Mouse (Mus musculus) frontal cortex, postnatal 25 days (tissue): ENCODE measurements around the gene Agpat2.

Experiments
- DNase-seq, 2 experiments: peaks; one replicate each; pipeline ENCODE4 v3.0.0; 2022; ENCODE audit warnings: low spot score in 2 of 2

Gene Agpat2

DNA sequence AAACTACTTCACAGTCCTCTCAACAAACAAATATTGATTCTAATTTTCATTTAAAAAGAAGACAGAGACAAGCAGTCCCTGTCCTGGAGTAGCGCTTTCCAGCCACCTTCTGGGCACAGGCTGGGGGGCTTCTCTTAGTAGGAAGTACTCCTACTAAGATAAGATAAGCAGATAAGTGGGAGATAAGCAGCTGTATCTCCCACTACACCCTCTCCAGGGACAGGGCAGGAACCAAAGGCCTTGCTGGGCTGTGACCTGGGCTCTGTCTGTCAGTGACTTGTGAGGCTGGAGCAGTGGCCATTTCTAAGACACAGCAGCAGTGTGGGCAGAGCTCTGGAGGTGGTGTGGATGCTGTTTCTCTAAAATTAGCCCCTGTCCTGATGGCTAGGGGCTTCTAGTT lies 28.8 kb downstream of the Agpat2 start:
- DNase-seq, result no peak

- DNase-seq, result no peak
Observed at GRCm38 (mm10) chr2:26574862-26575261, 29.4 kb downstream of the Agpat2 start.

- DNase-seq, result no peak
Observed at GRCm38 (mm10) chr2:26573807-26574206, 30.4 kb downstream of the Agpat2 start.

- no peak for DNase-seq
Observed at GRCm38 (mm10) chr2:26573396-26573795, 30.8 kb downstream of the Agpat2 start.

- DNase-seq, result no peak
Observed at GRCm38 (mm10) chr2:26571826-26572225, 32.4 kb downstream of the Agpat2 start.

GRCm38 (mm10) chr2:26571400-26571799 lies 32.8 kb downstream of the Agpat2 start:
- DNase-seq, result no peak

DNA sequence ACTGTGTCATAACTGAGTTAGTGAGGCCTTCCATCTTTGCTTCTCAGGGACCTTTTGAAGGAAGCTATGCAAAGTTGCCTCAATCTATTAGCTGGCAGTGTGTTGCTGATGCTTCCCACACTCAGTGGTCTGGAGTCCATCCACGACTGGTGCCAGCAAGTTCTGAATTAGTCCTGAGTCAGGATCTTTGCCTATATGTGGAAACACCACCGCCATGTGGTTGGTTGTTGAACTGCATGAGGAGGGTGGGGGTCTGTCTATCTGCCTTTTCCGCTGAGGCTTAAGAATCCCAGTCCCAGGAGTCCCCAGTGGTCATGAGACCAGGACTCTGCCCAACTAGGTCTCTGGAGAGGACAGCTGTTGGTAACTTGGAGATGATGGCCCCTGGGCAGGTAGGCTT lies 34.2 kb downstream of the Agpat2 start:
- DNase-seq, result peak in 1 of 2 experiments; percentile 31

DNA sequence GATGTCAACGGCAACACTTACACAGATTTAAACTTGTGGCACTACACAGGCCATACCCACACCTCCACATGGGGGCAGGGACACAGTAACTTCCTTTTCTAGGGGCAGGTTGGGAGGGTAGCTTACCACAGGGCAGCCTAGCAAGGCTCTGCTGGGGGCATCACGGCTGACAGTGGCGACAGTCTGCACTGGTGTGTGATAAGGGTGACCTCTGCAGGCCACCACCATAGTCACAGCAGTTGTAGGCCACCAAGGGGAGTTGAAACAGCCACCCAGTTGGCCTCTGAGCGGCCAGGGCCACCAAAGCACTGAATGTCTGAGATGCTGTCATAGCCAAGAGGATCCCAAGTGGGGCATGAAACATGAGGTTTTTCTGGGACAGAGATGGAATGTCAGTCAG lies 38.0 kb downstream of the Agpat2 start:
- DNase-seq, result peak in 1 of 2 experiments; percentile 35

GRCm38 (mm10) chr2:26561351-26562016 lies 42.7 kb downstream of the Agpat2 start:
- DNase-seq, result no peak

DNA sequence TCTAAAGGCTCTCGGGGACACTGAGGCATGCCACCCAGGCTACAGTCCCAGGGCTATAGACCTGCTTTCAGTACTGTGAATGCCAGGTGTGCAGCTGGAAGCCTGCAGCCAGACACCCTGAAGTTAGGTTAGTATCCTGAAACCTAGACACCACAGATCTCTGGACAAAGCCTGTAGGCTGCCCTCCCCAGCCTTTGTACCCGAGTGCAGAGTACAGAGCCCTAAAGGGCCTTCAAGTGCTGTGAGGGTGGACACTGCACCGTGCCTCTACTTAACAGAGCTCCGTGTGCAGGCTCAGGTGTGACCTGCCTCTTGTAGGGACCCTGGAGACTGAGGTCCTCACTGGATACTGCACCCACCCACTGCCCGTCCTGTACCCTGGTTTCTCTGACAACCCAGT lies 43.7 kb downstream of the Agpat2 start:
- DNase-seq, result no peak

DNA sequence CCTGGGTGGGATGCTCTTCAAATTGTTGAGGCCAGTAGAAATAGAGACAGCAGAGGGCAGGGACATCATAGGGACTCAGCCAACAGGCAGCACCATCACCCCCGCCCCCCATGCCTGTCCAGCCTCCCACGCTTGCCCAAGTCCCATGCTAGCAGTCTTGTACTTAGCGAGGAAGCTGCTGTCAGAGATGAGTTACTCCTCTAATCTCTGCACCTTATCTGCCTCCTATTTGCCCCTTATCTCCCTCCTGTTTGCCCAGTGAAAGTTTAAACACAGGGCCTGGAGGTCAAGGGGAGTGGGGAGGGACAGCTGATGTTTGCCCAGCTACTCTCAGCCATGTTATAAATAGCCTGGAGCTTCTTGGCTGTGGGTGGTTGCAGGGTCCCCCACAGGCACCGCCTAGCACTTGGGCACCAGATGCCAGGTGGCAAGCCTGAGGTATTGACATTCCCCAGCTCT lies 47.7 kb downstream of the Agpat2 start:
- DNase-seq, result no peak

- peak; percentile 27 to 36 for DNase-seq
Observed at GRCm38 (mm10) chr2:26555076-26555475, 49.1 kb downstream of the Agpat2 start.

DNA sequence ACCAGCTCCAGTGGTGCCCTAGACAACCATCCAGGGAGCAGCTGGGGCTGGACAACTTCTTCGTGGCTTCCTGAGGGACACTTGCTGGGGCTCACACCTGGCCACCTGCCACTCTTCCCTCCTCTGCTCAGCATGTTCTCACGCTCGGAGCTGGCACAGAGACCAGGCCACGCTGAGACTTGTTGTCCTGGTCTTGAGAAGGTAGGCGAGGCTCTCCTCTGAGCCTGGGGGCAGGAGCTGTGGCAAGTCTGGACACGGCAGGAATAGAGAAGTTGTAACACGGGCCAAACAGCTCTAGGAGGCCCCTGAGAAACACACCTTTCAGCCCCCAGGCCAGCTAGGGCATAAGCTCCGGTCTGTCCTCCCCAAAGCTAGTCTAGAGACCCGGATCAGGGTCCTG lies 50.3 kb downstream of the Agpat2 start:
- DNase-seq, result no peak

GRCm38 (mm10) chr2:26552066-26552465 lies 52.2 kb downstream of the Agpat2 start:
- no peak for DNase-seq

GRCm38 (mm10) chr2:26551446-26551845 lies 52.8 kb downstream of the Agpat2 start:
- no peak for DNase-seq

DNA sequence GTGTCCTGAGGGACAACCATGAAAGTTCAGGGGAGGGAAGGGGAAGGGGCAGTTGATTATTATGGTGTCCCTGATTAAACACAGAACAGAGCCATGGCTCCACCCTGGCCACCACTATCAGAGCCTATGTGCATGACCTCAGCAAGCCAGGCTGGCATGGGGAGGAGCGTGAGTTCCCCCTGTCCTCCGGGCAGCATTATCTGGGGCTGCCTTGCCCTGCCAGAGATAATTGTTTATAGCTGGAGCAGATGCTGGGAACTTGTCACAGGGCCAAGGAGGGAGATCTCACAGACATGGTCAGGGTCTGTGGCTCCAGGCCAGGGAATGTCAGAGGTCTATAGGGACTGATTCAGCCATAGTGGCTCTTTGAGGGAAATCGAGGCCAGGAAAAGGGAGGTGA lies 53.4 kb downstream of the Agpat2 start:
- DNase-seq, result no peak

DNA sequence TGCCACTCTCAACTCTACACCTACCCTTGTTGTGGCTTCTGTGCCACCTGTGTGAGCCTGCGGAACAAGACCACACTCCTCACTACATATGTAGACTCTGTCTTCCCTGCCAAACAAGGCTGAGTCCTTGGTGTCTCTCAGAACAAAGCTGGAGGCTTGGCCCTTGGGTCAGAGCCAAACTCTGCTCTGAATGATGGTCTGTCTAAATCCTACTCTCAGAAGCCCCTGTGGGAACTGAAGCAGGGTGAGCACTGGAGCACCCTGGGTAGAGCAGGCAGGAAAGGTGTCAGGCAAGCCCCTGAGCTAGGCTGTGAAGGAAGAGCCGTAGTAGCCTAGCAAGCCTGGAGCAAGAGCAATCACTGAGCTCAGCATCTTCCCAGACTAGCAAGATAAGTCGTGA lies 54.0 kb downstream of the Agpat2 start:
- DNase-seq, result no peak

GRCm38 (mm10) chr2:26549801-26550200 lies 54.4 kb downstream of the Agpat2 start:
- DNase-seq, result no peak

GRCm38 (mm10) chr2:26547481-26547880 lies 56.7 kb downstream of the Agpat2 start:
- DNase-seq, result no peak

GRCm38 (mm10) chr2:26544265-26544664 lies 60.0 kb downstream of the Agpat2 start:
- no peak for DNase-seq

DNA sequence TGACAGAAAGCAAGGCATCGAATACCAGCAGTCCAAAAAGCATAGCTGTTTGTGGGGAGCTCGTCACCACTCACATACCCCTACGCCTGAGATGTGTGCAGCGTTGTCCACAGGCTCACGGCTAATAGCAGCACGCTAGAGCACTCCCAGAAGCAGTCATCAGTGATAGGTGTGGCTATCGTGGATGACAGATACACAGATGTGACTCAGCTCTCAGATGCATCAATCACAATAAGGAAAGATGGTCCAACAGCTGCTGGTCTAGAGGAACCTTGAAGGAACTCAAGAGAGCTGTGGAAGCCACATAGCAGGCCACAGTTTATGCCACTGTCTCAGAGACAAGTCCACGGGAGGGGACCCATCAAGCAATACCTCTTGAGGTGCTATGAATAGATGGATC lies 60.4 kb downstream of the Agpat2 start:
- DNase-seq, result no peak

DNA sequence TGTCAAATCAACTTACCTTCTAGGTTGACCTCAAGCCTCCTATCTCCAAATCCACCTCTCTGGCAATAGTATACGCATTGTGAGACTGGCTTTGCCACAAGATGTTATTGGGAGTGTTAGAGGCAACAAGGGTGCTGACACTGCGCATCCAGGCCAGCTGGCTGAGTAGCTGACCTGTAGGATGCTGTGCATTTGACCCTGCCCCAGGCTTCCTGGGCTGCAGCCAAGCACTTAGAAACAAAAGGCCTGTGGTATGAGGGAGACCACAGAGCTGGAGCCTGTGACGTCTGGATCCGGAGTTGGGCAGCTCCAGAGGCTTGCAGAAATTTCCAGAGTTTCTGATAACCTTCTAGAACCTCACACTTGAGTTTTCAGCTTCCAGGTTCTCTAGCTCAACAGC lies 61.1 kb downstream of the Agpat2 start:
- no peak for DNase-seq
